Mouse (Mus musculus) liver, embryonic 16.5 days (tissue): ENCODE measurements around the gene U2af2. TPM values are rescaled to one million over a fixed set of nuclear protein-coding genes. Genes with fewer than 3 reads are reported as not detected.
"Not testable (repeated sequence)": the region's sequence is repeated elsewhere in the genome, so short reads cannot be mapped to it uniquely, and the experiment has no call there.

ENCODE experiments used
- ATAC-seq: fragments of 200-750 bp; cut with Nextera tagmentation; 2 replicates; pipeline ENCODE4 v1.8.0; 2017; ENCODE audit warnings: low read depth, mild to moderate bottlenecking, moderate number of reproducible peaks, moderate library complexity
- H3K27ac ChIP-seq: fragments of 300-500 bp; sonication (generic); 2 replicates; pipeline ENCODE4 v1.5.1; 2014; ENCODE audit warnings: mild to moderate bottlenecking, low read length
- H3K27me3 ChIP-seq: fragments of 300-500 bp; sonication (generic); 2 replicates; pipeline ENCODE4 v1.6.1; 2014; ENCODE audit warnings: low read depth, low read length, mixed read lengths; ENCODE audit not compliant: control insufficient read depth, insufficient read depth
- H3K36me3 ChIP-seq: fragments of 300-500 bp; sonication (generic); 2 replicates; pipeline ENCODE4 v1.6.1; 2014; ENCODE audit warnings: mild to moderate bottlenecking; ENCODE audit not compliant: control insufficient read depth, insufficient read depth
- H3K4me1 ChIP-seq: fragments of 300-500 bp; sonication (generic); 2 replicates; pipeline ENCODE4 v1.6.1; 2014; ENCODE audit warnings: low read depth, low read length, mixed read lengths; ENCODE audit not compliant: control insufficient read depth
- H3K4me2 ChIP-seq: fragments of 300-500 bp; sonication (generic); 2 replicates; pipeline ENCODE4 v1.6.1; 2014; ENCODE audit warnings: low read depth, low read length, mixed read lengths
- H3K4me3 ChIP-seq: fragments of 300-500 bp; sonication (generic); 2 replicates; pipeline ENCODE4 v1.5.1; 2014; ENCODE audit warnings: low read depth, mild to moderate bottlenecking, low read length
- H3K9ac ChIP-seq: fragments of 300-500 bp; sonication (generic); 2 replicates; pipeline ENCODE4 v1.6.1; 2014; ENCODE audit warnings: low read depth, low read length
- H3K9me3 ChIP-seq: fragments of 300-500 bp; sonication (generic); replicated peaks from 2 replicates; pipeline ENCODE4 v1.6.1; 2016; ENCODE audit warnings: low read length; ENCODE audit not compliant: control insufficient read depth
- WGBS: fragments of 180-500 bp; shearing (Covaris S2); extraction: QIAGEN DNeasy Blood & Tissue Kit; methylation state at CpG from one replicate; pipeline ENCODE4 v1.1.7; 2014; ENCODE audit not compliant: insufficient replicate concordance; 5-methylcytosine and 5-hydroxymethylcytosine counted together
- polyA plus RNA-seq: library from polyadenylated mRNA; unstranded; fragments of >200 nt; fragmentation: Nextera tagmentation; extraction: Ambion mirVana; gene quantifications from 2 replicates; pipeline ENCODE4 v1.2.1, GENCODE M21; 2015

The U2af2 gene
- polyA plus RNA-seq, 1 experiment from 2014 or later, result 48.2 TPM

- 36% methylated on average over 9 of the region's 13 CpGs for WGBS
- Histone ChIP-seq H3K36me3 (peaks cover 41% of the 10 kb centered on the region), H3K4me2 (peak overlapping the region; percentile 68), H3K4me1 (peaks cover 47% of the 10 kb centered on the region), H3K27ac (peak overlapping the region; percentile 95), H3K9ac (peak overlapping the region; percentile 43), H3K4me3 (peak overlapping the region; percentile 98)
- not testable (repeated sequence) for ATAC-seq, H3K27me3 ChIP-seq, H3K9me3 ChIP-seq
These were observed 17.5 kb downstream of the U2af2 start for GRCm38 (mm10) chr7:5079365-5080009.

GRCm38 (mm10) chr7:5080010-5080751 is 18.2 kb downstream of the U2af2 start, which contains the start of gene Epn1:
TSS of gene Epn1 (plus strand) at chr7:5080235.
- peak; percentile 90 for ATAC-seq
- Histone ChIP-seq H3K9ac (peak within 1 kb of the TSS; percentile 98), H3K27me3 (no peaks in the 10 kb centered on the region), H3K27ac (peak within 1 kb of the TSS; percentile 95), H3K9me3 (no peaks in the 10 kb centered on the region), H3K36me3 (peaks cover 41% of the 10 kb centered on the region), H3K4me1 (peaks cover 47% of the 10 kb centered on the region), H3K4me2 (peak within 1 kb of the TSS; percentile 68), H3K4me3 (peak within 1 kb of the TSS; percentile 98)
- WGBS, result under 1% methylated on average over 75 of the region's 81 CpGs

GRCm38 (mm10) chr7:5080815-5081214 is 18.9 kb downstream of the U2af2 start:
- Histone ChIP-seq H3K4me1 (peaks cover 48% of the 10 kb centered on the region), H3K9me3 (no peaks in the 10 kb centered on the region), H3K27ac (peak overlapping the region; percentile 95), H3K4me3 (peak overlapping the region; percentile 98), H3K27me3 (no peaks in the 10 kb centered on the region), H3K9ac (peak overlapping the region; percentile 98), H3K36me3 (peaks cover 41% of the 10 kb centered on the region), H3K4me2 (peak overlapping the region; percentile 68)
- WGBS, result 7% methylated on average over 6 of the region's 6 CpGs
- ATAC-seq, result no peak

GRCm38 (mm10) chr7:5081241-5081640 is 19.3 kb downstream of the U2af2 start:
- Histone ChIP-seq H3K9me3 (no peaks in the 10 kb centered on the region), H3K4me2 (peak overlapping the region; percentile 68), H3K4me3 (peak overlapping the region; percentile 98), H3K36me3 (peaks cover 37% of the 10 kb centered on the region), H3K9ac (peak overlapping the region; percentile 98), H3K27me3 (no peaks in the 10 kb centered on the region), H3K27ac (peak overlapping the region; percentile 95), H3K4me1 (peaks cover 45% of the 10 kb centered on the region)
- peak; percentile 51 for ATAC-seq
- WGBS, result 11% methylated on average over 6 of the region's 6 CpGs

GRCm38 (mm10) chr7:5081939-5082338 is 20.0 kb downstream of the U2af2 start:
- WGBS, result 81% methylated on average over 2 of the region's 2 CpGs

GRCm38 (mm10) chr7:5083325-5084105 is 21.6 kb downstream of the U2af2 start:
- 76% methylated on average over 18 of the region's 18 CpGs for WGBS
- H3K27ac ChIP-seq, result peak overlapping the region; percentile 55; the same call in 1 of the 2 replicates
- H3K4me2 ChIP-seq, result no peak overlapping the region; the same call in none of the 2 replicates
- no peaks in the 10 kb centered on the region for H3K27me3 ChIP-seq
- peaks cover 41% of the 10 kb centered on the region for H3K4me1 ChIP-seq
- H3K36me3 ChIP-seq, result peaks cover 33% of the 10 kb centered on the region
- 0 out of 2 replicates have a peak overlapping the region, but pooled peaks have one; percentile 4 for H3K4me3 ChIP-seq
- no peak overlapping the region for H3K9ac ChIP-seq
- H3K9me3 ChIP-seq, result no peaks in the 10 kb centered on the region
- ATAC-seq, result no peak

More at GRCm38 (mm10) chr7:5081939-5082338, 20.0 kb downstream of the U2af2 start:
- Histone ChIP-seq H3K36me3 (peaks cover 36% of the 10 kb centered on the region), H3K4me1 (peaks cover 40% of the 10 kb centered on the region), H3K27me3 (no peaks in the 10 kb centered on the region), H3K9me3 (no peaks in the 10 kb centered on the region), H3K9ac (peak overlapping the region; percentile 98), H3K4me2 (peak overlapping the region; percentile 68), H3K27ac (peak overlapping the region; percentile 95), H3K4me3 (peak overlapping the region; percentile 98)
- ATAC-seq, result no peak

GRCm38 (mm10) chr7:5085512-5085911 is 23.6 kb downstream of the U2af2 start:
- ATAC-seq, result no peak
- Histone ChIP-seq H3K27me3 (no peaks in the 10 kb centered on the region), H3K4me3 (no peak overlapping the region), H3K9ac (no peak overlapping the region), H3K9me3 (no peaks in the 10 kb centered on the region), H3K4me1 (peaks cover 39% of the 10 kb centered on the region), H3K4me2 (no peak overlapping the region), H3K36me3 (peaks cover 43% of the 10 kb centered on the region), H3K27ac (no peak overlapping the region)
- 50% methylated on average over 1 of the region's 1 CpGs for WGBS

- peaks cover 35% of the 10 kb centered on the region for H3K4me1 ChIP-seq
- no peak overlapping the region for H3K4me2 ChIP-seq
- H3K9ac ChIP-seq, result no peak overlapping the region
- peaks cover 57% of the 10 kb centered on the region for H3K36me3 ChIP-seq
- WGBS, result 74% methylated on average over 5 of the region's 5 CpGs
- H3K27ac ChIP-seq, result no peak overlapping the region
- no peaks in the 10 kb centered on the region for H3K27me3 ChIP-seq
- no peak overlapping the region for H3K4me3 ChIP-seq
- ATAC-seq, result no peak
- H3K9me3 ChIP-seq, result no peaks in the 10 kb centered on the region
These were observed 25.0 kb downstream of the U2af2 start for GRCm38 (mm10) chr7:5086921-5087440.
